Mouse (Mus musculus): ENCODE measurements around the gene Mitf.

The Mitf gene

DNA sequence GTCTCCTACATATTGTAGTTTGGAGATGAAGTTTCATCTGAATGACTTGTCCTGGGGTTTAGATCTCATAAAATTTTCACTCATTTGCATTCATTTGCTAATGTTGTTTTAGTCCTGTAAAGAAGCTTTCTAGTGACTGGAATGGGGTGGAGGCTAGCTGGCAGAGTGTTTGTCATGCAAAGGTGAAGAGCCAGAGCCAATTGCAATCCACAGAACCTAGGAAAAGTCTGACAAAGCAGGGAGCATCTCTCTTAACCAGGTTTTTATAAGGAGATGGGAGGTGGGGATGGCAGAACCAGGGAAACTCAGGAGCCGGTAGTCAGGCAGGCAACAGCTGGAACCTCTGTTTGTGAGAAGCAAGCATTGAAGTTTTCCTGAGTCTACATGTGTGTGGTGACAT is 144.9 kb downstream of the Mitf start:
- no peak for DNase-seq

DNA sequence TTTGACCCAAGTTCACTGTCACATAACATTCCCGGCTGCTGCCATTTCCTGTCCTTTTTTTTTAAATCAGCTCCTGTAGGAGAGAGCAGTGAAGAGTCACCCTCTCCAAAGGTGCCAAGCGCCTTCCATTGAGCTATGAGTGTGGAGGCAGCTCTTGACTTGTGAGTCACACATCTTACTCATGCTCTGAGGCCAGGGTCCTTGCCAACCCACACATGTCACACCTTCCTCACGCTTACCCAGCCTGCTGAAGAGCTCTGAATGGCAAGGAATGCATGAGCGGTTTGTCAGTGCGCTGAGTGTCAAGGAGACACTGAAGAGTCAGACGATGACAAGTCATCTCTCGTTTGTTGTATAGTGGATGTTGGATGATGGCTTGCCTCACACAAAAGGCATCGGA is 146.0 kb downstream of the Mitf start:
- DNase-seq = no peak

DNA sequence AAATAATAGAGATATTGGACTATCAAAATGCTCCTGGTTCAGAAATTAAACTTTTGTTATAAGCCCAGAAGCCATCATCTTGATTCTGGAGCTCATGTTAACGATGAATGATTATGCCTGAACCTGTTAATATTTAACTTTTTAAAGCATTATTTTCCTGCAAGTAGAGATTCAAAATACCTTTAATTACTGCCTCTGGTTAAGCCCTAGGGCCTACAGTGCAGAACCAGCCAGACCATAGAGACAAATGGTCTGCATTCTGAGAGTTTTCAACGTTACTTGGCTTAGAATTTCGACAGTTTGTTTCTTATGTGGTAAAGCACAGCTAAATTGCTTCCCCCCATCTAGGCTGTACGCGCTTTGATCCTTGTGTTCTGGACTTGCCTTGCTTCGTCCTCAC is 149.3 kb downstream of the Mitf start:
- no peak for DNase-seq

DNA sequence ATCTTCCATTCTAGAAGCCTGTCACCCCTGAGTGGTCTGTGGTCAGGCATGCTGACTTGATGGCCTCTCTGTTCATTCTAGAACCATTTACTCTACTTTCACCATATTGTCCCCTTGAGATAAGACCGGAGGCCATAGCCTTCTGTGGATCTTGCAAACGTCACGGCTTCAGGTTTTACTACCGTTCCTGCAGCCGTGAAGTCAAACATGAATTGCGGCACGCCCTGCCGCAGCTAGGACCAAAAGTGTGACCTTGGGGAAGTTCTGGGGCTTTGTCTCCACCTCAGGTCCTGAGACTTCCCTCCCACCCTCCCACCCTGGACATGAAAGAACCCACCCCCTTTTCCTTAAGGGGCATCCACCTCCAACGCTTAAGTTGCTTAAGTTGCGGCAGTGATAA is 149.8 kb downstream of the Mitf start:
- DNase-seq = no peak

DNA sequence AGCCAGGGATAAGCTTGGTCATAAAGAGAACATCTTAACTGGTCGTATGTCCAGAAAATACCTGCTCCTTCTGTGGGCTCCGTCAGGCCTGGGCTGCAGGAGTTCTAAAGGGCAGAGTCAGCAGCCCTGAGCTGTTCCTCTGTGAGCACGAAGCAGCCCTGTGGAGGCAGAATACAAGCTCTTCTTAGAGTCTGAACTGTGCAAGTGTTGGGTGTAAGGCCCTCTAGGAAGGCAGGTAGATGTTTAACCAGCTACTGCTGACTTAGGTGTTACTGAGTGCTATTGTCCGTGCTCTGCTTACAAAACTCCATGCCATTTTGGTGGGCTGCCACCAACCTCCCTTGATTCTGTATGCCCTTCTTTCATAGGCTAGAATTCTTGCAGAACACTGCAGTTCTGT is 151.4 kb downstream of the Mitf start:
- DNase-seq = no peak

DNA sequence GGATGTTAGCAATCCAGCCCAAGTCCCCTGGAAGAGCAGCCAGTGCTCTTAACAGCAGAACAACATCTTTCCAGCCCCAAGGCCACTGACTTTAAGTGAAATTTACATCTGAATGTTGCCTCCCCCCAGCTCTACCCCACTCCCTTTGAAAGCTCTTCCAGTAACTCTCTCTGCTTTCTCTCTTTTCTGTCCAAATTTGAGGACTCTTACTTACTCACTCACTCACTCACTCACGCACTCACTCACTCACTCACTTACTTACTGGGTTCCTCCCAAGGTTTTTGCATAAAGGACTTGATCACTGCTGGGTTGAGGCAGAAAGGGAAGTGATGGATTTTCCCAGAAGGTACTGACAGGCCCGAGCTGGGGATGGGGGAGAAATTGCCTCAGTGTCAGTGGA is 154.9 kb downstream of the Mitf start:
- no peak for DNase-seq

DNA sequence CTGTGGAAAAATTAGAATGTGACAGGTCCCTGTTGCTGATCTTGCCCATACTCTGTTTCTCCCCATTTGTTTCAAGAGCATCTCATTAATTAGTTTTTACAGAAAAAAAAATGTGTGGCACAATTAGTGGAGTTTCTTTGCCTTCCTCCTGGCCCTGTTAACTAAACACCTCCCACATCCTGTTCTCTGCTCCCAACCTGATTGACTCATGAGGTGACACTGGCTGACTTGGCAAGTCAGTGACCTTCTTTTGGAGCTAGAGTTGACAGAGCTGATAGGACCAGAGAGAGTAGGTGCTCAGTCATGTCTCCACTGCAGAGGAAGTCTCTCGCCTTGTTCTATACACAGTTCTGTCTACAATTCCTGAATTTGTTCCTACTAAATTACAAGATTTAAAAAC is 155.5 kb downstream of the Mitf start:
- no peak for DNase-seq

DNA sequence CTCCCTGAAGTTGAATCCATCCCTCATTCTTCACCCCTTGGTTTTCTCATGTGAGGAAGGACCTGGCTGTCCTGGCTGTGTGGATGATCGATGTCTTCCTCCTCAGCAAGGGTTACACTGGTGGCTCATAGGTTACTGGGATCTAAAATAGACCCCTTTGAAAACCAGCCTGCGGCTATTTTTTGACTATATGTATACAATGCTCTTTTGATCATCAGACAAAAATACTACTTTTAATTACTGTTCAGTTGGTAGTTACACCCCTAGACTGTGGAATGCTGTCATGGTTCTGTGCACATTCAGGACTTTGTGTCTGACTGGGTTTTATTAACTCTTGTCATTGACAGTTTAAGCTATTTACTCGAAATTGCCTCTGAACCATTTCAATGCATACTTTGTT is 157.9 kb downstream of the Mitf start:
- no peak for DNase-seq

DNA sequence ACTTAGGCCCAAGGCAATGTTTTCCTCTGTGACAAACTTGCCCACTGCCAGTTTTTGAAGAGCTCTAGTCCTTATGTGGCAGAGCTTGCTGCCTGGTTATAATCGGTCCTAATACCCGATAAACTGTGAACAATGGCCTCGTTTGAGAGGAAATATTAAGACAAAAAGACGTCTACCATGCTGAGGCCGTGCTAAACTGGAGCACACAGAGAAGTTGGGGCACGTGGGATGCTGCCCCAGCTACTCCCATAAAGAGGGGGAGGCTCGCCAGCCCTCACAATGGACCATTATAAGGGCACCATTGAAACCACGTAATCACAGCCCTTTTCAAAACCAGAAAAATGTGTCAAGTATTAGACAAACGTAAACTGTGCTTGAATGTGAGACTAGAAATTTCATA is 174.8 kb downstream of the Mitf start:
- no peak for DNase-seq

DNA sequence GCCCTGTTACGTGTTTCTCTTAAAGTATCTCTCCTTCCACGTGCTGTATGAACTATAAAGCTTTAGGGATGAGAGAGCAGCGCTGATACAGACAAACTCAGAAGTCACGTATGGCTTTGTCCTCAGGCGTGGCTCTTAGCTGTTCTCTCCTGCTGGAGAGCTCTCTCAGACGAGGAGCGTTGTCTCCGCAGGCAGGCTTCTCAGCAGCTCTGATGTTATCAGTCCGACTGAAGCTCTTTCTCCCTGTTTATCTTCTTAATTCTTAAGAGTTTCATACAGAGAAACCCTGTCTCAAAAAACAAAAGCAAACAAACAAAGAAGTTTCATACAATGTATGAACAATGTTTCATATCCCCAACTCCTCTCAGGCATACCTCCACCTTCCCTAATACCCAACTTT is 178.8 kb downstream of the Mitf start:
- no peak for DNase-seq

DNA sequence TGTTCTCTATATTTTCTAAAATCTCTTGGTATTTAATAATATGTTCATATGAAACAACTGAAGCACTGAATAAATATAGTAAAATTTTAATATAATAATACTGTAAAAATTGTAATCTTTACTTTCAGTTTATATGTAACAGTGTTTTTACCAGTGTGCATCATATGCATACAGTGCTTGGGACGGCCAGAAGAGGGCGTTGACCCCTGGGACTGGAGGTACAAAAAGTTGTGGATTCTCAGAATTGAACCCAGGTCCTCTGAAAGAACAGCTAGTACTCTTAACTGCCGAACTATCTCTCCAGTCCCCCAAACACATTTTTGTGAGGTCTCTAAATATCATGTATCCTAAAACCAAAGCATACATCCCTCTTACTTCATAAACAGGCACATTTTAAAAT is 179.6 kb downstream of the Mitf start:
- no peak for DNase-seq

DNA sequence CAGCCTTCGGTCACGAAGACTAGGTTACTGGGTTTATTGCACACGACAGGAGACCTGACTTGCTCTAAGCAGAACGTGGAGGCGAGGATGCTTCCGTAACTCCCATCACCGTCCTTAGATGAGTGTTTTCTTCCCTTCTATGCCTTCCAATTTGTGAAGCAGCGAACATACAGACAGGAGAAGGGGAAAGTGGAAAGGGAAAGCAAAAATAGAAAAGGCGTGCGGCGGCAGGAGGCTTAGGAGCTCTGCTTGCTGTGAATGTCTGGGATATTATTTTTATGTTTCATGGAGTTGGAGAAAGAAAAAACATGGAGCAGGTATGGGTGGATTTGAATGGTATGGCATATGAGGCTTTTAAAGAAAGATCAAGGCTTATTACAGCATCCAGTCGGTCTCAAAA is 186.7 kb downstream of the Mitf start:
- DNase-seq = no peak

DNA sequence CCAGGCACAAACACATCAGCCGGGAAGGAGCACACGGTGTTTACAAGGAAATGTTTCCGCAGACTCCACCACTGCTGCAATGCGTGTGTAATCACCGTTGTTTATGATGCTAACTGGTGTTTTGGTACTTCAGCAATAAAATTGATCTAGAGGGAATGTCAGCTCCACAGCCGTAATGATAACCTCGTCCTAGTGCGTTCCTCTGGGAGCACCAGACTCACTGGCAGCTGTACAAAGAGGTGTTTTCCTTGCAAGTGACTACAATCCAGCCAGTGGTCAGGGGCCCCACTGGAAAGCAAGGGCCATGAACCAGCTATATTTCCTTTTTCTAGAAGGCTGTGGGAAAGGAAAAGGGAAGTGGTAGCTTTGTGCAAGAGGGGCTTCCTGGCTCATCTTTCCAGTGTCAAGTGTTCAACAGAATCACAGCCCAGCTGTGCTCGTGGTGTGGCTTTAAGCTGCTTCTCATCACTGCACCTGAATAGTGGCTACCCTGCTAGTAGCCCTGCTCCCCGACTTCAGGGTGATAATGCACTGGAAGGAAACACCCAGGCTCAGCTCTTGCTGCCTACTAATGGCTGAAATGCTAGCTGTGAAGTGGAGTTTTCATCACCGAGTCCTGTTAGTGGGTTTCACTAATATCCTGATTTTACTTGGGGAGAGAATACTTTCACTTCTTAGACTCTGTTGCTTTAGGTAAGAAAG is 188.9 kb downstream of the Mitf start:
- DNase-seq = no peak

DNA sequence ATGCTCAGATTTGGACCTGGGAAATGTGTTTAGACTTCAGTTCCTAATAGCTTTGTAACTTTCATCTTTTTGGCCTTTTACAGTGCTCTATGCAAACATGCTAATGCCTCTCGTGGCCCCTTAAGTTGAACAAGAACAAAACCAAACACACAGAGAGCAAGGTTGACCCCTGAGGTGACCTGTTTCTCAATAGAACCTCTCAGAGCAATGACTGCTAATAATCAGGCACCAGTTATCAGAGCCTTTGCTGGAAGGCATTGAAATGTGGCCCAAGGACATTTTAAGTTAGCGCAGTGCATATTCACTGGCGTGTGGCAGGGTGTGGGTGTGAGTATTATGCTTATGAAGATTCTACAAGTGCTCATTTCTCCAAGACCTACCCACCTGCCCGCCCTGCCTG is 194.7 kb downstream of the Mitf start:
- DNase-seq = no peak

DNA sequence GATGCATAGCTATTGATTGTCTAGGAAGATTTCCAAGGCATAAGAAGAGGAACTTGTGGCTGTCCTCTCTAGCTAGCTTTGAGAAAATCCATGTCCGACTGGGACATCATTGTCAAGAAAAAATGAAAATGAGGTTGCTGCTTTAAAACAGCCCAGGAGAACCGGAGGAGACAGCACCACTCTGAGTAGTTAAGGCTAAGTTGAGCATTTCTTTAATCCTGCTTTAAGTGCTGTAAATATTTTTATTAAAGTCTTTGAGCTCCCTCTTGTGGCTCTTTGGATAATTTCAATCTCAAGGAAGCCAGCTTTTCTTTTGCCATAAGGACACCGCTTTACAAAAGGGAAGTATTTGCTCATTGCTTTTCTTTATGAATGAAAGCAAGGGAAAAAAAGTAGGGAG is 196.3 kb downstream of the Mitf start:
- peak; percentile 5 for DNase-seq

DNA sequence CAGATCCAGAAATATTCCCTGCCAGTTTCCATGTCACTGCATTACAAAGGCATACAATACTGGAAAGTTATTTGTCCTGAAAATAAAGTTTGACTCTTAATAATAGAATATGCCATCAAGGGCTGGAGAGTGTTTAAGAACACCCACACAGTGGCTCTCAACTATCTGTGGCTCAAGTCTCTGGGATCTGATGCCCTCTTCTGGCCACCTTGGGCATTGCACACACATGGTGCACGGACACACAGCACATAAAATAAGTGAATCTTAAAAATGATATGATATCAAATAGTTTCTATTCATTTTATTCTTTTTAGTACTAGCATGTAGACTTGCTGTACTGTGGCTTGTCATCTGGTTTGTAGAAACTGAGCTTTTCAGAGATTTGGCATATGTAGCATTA is 198.7 kb downstream of the Mitf start:
- no peak for DNase-seq

DNA sequence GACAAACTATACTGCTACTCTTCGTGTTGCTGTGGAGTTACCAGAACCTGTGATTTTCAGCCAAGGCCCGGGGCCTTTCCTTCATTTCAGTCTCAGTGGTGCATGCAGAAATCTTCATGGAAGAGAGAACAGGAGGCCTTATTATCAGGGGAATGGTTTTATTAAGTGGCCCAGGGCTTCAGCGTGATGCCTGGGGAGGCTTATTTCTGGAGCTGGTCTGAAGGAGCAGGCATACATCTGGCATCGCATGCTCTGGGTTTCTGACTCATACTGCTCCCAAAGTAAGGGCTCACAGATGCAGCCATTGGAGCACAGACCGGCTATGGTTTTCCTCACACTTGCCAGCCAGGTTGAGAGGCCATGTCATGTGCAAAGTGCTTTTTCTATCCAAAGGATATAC is 208.2 kb downstream of the Mitf start:
- DNase-seq = no peak

DNA sequence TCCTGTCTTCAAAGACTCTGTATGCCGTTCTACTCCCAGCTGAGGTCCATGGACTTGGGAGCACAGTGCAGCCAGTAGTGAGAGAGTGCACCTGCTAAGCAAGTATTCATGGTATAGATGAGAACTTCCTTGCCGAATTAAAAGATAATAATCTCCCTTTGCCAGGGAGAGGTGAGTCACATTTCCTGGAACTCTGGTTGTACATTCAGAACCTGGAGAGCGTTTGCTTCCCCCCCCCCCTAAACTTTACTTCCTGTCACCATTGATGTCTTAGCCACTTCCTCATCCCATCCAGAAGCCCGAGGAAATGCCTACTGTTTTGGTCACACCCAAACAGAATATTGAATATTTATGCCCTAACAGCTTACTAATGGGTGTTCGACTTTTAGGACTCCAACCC is 209.0 kb downstream of the Mitf start:
- no peak for DNase-seq

DNA sequence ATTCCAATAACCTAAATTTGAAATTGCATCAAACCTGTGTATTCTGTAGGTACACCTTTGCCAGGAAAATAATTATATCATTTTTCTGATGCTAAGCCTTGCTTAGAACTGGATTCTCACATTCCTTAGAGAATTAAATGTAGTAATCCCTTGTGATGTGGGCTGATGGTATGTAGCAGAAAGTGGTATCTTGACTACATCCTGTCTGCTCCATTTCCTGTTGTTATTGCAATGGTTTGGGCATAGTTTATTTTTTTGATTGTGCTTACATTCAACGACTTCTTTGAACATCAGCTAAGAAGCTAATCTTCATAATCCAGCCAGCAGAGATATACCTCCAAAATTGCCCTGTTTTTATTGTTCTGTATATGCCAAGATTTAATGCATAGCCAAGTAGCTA is 217.0 kb downstream of the Mitf start:
- no peak for DNase-seq

DNA sequence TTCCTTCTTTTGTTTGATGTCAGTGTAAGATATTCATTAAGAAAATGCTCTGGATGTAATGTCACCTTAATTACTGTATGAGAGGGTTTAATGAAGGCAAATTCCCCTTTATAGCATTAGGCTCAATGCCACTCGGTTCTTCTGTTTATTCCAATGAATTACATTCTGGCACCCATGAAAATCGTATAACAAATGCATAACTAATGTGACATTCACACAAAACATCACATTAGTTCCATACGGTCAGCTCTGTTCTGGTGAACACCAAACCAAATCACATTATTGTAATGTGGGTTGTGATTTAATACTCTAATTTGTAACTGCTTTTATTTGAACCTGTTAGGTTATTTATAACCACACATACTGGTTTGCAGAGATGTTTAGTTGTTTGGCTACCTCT is 231.7 kb downstream of the Mitf start:
- no peak for DNase-seq

DNA sequence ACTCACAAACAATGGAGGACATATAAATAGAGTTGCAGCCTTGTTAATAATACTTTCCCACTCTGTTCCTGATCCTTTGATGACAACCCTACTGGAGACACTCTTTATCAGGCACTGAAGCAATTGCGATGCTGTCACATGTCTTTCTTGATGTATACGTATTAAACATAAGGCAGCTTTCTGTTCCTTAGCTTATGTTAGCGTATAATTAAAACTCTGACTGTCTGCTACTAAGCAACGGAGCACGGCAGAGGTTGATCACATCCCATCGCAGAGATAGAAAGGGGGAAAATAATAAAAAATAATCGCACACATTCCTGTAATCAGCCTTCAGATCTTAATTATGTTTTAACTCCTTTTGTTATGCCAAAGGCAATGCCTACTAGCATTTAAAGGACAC is 234.9 kb downstream of the Mitf start:
- DNase-seq = no peak

DNA sequence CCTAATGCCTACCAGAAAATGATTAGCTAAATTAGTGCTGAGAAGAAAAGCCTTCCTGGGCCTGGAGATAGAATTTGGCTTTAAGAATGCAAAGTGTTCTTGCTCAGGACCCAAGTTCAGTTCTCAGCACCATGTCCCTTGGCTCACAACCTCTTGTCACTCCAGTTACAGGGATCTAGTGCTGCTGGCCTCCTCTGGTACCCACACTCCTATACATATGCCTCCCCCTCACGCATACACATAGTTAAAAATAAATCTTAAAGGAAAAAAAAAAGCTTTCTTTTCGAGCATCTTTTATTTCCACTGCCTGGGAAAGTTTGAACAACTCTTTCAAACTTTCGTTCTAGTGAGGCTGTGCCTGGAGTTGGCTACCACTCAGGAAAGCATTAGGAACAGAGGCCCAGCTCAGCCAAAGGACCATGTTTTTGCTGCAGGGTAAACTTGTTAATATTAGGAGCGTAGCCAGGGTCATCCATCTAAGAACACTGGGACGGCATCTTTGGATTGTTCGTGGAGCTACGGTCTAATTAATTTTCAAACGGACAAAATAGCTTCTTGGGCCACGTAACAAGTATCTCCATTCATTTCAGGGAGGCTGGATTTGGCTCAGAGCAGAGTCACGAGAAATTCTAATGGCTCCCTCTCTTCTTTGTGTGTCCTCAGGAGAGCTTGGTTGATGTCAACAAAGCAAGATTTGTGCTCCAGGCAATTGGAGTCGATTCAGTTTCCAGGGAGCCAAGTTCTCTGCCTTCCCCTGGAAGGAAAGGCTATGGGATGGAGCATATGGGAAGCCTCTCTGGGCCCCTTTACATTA is 239.7 kb downstream of the Mitf start:
- DNase-seq = no peak

DNA sequence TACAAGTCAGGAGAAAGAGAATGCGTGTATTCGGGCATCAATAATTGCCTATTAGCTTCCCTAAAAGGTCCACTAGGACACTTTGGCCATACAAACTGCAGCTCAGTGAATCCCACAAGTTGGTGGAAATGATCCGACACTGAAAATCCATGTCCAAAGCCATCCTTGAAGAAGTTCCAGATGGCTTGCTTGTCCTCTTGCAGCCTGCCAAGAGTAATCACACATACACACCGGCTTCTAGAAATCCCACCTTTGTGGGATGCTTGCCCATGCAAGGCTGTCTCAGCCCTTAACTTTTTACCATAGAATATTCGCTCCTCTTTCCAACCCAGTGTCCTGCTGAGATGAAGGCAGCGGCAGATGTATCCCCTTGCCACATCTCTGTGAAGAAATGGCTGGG is 240.9 kb downstream of the Mitf start:
- no peak for DNase-seq

DNA sequence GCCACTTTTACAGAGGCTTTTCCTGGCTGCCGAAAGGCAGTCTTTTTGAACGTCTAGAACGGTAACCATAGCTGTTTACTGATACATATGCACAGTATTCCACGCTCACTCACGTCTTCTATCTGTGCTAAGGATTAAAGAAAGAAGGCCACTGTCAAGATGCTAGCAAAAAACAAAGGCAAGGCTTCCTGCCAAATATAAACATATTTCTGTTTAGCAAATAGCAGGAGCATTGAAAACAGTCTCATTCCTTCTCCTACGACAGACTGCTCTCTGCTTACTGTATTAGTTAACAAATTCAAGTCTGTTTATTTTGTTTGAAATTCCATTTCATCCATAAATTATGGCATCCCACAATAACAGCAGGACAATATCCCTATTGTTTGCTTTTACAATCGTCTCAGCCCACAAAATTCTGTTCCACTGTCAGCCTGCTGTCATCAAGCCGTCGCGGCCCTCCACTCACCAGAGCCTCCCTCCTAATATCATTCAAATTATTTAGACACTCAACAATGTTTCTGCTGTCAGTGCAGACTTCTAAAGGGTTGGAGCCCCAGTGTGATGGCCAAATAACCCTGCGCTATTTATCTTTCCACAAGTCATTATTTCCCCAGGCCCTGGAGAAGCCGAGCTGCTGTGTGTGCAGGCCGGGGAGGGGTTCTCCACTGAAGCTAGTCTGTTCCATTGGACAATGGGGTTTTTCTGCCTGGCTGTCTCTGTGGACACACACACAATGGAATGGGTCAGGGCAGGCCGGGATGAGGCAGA is 242.0 kb downstream of the Mitf start:
- no peak for DNase-seq

All from cerebellum, adult 11 months (tissue).